Mouse (Mus musculus) liver, embryonic 14.5 days (tissue): Measurements from ENCODE around the gene Phlpp1.

Experiments
- CTCF ChIP-seq: IDR thresholded peaks from 2 replicates; pipeline ENCODE4 v1.5.1; 2016; ENCODE audit warnings: antibody characterized with exemption, low read depth, control low read depth
- EP300 ChIP-seq: IDR thresholded peaks from 2 replicates; pipeline ENCODE4 v1.6.1; 2016; ENCODE audit warnings: antibody characterized with exemption, low read depth

DNA sequence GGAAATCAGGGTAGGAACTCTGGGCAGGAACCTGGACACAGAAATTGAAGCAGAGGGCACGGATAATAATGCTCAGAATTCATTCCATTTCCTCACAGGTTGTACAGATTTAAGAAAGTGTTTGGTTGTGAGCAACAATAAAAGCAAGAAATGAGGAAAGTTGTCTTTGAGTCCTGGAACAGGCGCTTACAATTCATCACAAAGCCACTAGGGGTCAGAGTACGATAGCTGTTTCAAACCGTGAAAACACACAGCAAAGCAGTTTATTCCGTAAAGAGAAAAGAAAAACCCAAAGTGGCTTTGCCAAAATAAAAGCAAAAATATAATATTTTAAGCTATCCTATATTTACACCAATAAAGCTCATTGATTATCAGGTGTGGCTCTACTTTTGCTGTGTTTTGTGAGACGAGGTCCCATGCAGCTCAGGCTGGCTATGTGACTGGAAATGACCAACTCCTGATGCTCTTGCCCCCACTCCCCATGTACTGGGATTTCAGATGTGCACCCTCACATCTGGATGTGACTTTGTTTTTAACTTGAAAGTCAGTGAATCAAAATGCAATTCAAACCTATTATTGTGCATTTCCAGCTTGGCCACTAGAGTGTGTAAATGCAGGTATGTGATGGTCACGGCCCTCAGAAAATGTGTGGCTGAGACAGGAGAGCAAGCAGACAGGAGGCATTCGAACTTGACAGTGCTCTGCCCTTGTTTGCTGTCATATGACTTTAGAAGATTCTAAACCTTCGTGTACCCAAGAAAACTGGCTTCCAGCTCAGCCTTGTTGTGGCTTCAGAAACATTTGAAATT is 253.8 kb downstream of the Phlpp1 start:
- TF ChIP-seq CTCF, result peak; percentile 49
- no peak for TF ChIP-seq EP300
